Mouse (Mus musculus) embryonic fibroblast, embryonic 13.5 days (primary cell): ENCODE measurements at regions not wholly inside any gene's neighbourhood (a gene's known extent, or its start where the extent isn't known, plus 50 kb on each side); places are given as distances from the start of the nearest gene placed in this dataset.

Experiments
- CTCF ChIP-seq: IDR thresholded peaks from 2 replicates; pipeline ENCODE4 v1.5.1; 2011; ENCODE audit warnings: mild to moderate bottlenecking, control low read depth, low read length, moderate library complexity, borderline replicate concordance; ENCODE audit not compliant: insufficient read depth
- POLR2A ChIP-seq: IDR thresholded peaks from 2 replicates; pipeline ENCODE4 v1.6.1; 2011; ENCODE audit warnings: low read depth, mild to moderate bottlenecking, control low read depth, low read length, moderate library complexity

DNA sequence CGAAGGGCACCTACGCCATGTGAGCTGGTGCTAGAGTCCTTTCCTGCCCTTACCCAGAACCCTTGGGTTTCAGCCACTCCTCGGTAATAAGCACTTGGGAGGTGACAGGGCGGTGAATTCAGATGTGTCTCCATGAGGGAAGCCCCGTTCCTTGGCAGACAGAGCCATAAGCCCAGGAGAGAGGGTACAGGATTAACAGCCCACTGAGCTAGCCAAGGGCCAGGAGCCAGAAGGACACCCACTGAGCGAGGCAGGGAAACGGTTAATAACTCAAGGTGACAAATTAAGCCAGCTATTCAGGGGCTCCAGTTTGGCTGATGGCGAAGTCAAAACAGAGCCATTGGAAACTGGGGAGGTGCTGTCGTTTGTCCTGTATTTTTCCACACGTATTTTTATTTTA is 75.9 kb upstream of the Sox9 start:
- no peak for TF ChIP-seq CTCF
- TF ChIP-seq POLR2A: no peak
